Mouse (Mus musculus): Measurements from ENCODE around the gene Itga2b. TPM values are rescaled to one million over a fixed set of nuclear protein-coding genes. Genes with fewer than 3 reads are reported as not detected.

The Itga2b gene
- polyA plus RNA-seq, 1 experiment, result 3.4 TPM

DNA sequence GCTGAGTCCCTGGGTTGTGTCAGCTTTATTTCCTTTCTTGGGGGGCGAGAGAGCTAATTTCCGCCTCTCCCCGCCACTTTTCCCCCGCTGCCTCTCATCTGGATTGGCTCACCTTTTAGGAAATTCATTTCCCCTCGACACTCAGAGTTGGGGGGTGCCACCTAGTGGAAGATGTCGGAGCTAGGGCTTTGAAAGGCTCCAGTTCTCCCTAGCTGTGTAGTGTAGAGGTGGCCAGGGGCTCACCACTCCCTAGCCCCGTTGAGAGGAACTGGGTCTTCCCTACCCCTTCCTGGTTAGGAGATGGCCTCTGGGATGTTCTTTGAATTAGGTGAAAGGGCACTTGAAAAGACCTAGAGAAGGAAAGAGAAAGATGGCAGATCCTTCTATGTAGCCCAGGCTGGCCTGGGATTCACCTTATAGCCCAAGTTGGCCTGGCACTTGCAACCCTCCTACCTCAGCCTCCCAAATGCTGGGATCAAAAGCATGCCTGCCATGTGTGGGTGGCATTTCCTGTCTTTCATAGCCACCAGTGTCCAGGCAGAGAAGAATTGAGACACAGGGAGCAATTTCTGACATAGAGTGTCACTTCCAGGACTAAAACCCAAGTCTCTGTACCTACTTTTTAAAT lies 38.8 kb downstream of the Itga2b start:
- Histone ChIP-seq H3K27me3 (ENCODE audit: control insufficient read depth, insufficient read depth, low read length) (no peaks in the 10 kb centered on the region), H3K4me1 (ENCODE audit: control insufficient read depth, insufficient read depth, low read length) (peaks cover 7% of the 10 kb centered on the region), H3K27ac (ENCODE audit: control insufficient read depth, insufficient read depth, low read depth, low read length) (no peak overlapping the region; the same call in 1 of the 2 replicates), H3K36me3 (ENCODE audit: control insufficient read depth, insufficient read depth, low read length) (no peaks in the 10 kb centered on the region), H3K4me3 (ENCODE audit: control insufficient read depth, low read depth, low read length) (peak overlapping the region; percentile 84)
- no peak for TF ChIP-seq POLR2A (IDR thresholded peaks at IDR 0.05; ENCODE audit: control insufficient read depth, low read depth, low read length)
- TF ChIP-seq CTCF (IDR thresholded peaks at IDR 0.05; ENCODE audit: control insufficient read depth, insufficient read depth, insufficient replicate concordance, low read depth, low read length), result peak; percentile 34; the same call in 1 of the 2 replicates

DNA sequence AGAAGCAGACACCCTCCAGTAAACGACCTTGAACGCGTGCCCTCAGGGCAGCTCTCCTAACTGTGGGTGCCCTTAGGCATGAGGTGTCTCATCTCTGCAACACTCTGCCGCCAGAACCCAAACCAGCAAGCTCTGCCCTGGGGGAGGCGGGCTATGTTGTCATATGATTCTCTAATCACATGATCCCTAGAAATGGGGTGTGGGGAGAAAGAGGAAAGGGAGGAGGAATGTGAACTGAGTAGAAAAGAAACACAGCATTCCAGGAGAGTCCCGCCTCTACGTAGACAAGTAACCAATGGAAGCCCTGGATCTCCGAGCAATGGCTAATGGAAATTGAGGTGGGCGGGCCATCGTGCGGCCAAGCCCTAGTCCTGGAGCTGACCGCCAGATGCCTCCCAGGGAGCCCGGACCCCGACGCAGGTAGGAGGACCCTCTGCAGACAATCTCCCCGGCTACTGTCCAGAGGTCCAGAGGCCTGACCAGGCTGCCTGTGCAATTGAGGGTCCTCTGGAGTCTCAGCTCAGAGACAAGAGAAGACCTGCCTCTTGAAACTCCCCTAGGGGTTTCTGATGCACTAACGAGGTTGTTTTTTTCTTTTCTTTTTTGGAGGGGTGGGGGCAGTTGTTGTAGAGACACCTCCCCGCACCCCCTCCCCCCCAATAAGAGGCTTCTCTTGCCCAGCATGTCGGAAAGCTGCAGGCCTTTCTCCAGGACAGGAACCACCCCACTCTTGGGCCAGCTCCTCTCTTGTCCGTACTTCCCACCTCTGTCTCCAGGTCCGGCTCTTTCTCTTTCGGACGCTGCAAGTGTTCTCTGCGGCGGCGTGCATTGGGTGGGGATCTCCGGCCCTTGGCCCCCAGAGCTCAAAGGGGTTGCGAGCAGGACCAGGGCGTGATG lies 39.6 kb downstream of the Itga2b start, which contains the start of gene Grn:
Gene Grn, plus strand, starts transcription at position 195 of the 897 bp plus-strand sequence.
- no peaks in the 10 kb centered on the region for H3K36me3 ChIP-seq (ENCODE audit: control insufficient read depth, insufficient read depth, low read length)

DNA sequence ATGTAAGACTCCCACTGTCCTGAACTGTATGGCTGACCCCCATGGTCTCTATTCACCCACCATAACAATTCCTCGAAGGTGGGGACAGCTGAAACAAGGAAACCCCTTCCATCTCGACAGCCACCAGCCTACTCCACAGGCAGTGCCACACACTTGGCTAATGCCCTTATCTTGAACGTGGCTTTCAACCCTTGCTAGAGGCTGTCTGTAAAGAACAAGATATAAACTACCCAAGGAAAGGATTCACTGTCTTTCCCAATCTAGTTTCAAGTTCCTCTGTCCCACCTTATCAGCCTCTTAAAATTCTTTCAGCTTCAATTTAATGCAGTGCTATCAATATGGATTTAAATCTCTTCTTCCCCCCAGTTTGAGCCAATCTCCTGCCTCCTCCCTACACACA lies 40.4 kb downstream of the Itga2b start:
- Histone ChIP-seq H3K4me1 (ENCODE audit: control insufficient read depth, insufficient read depth, low read length) (peaks cover 7% of the 10 kb centered on the region), H3K4me3 (ENCODE audit: control insufficient read depth, low read depth, low read length) (no peak overlapping the region; the same call in 1 of the 2 replicates), H3K36me3 (ENCODE audit: control insufficient read depth, insufficient read depth, low read length) (no peaks in the 10 kb centered on the region), H3K27me3 (ENCODE audit: control insufficient read depth, insufficient read depth, low read length) (no peaks in the 10 kb centered on the region), H3K27ac (ENCODE audit: control insufficient read depth, insufficient read depth, low read depth, low read length) (no peak overlapping the region)
- TF ChIP-seq POLR2A (IDR thresholded peaks at IDR 0.05; ENCODE audit: control insufficient read depth, low read depth, low read length) (no peak), CTCF (IDR thresholded peaks at IDR 0.05; ENCODE audit: control insufficient read depth, insufficient read depth, insufficient replicate concordance, low read depth, low read length) (no peak)

More for the DNA sequence above, 39.6 kb downstream of the Itga2b start, which contains the start of gene Grn:
- peak within 1 kb of the TSS; percentile 84 for H3K4me3 ChIP-seq (ENCODE audit: control insufficient read depth, low read depth, low read length)
- peak within 1 kb of the TSS; percentile 68 for H3K27ac ChIP-seq (ENCODE audit: control insufficient read depth, insufficient read depth, low read depth, low read length)
- TF ChIP-seq CTCF (IDR thresholded peaks at IDR 0.05; ENCODE audit: control insufficient read depth, insufficient read depth, insufficient replicate concordance, low read depth, low read length) (no peak), POLR2A (IDR thresholded peaks at IDR 0.05; ENCODE audit: control insufficient read depth, low read depth, low read length) (peak; percentile 15; the same call in 1 of the 2 replicates)
- H3K27me3 ChIP-seq (ENCODE audit: control insufficient read depth, insufficient read depth, low read length), result no peaks in the 10 kb centered on the region
- peaks cover 7% of the 10 kb centered on the region for H3K4me1 ChIP-seq (ENCODE audit: control insufficient read depth, insufficient read depth, low read length)

DNA sequence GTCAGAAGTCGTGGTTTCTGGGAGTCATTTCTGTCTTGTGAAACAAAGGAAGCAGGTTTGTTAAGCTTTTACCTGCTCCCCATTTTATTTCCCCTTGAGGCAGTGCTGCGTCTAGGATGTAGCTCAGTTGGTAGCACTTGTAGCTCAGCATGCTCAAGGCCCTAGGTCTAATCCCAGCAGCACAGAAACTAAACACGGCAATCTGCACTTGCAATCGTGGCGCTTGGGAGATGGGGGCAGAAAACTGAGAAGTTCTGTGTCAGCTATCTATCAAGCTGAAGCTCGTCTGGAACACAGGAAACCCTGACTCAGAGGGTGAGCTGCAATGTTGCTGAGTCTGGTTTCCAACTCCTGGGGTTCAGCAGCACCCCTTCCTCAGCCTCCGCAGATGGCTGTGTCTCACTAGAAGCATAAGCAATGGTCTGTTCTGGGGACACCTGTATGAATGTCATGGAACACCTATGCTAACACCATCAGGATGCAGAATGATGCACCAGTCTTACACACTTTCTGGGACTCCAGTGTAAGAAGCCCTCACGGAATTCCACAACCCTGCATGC lies 40.9 kb downstream of the Itga2b start:
- no peaks in the 10 kb centered on the region for H3K27me3 ChIP-seq (ENCODE audit: control insufficient read depth, insufficient read depth, low read length)
- no peaks in the 10 kb centered on the region for H3K36me3 ChIP-seq (ENCODE audit: control insufficient read depth, insufficient read depth, low read length)
- TF ChIP-seq CTCF (IDR thresholded peaks at IDR 0.05; ENCODE audit: control insufficient read depth, insufficient read depth, insufficient replicate concordance, low read depth, low read length) (no peak), POLR2A (IDR thresholded peaks at IDR 0.05; ENCODE audit: control insufficient read depth, low read depth, low read length) (no peak)
- no peak overlapping the region for H3K4me3 ChIP-seq (ENCODE audit: control insufficient read depth, low read depth, low read length)
- no peak overlapping the region for H3K27ac ChIP-seq (ENCODE audit: control insufficient read depth, insufficient read depth, low read depth, low read length)
- peaks cover 7% of the 10 kb centered on the region for H3K4me1 ChIP-seq (ENCODE audit: control insufficient read depth, insufficient read depth, low read length)

DNA sequence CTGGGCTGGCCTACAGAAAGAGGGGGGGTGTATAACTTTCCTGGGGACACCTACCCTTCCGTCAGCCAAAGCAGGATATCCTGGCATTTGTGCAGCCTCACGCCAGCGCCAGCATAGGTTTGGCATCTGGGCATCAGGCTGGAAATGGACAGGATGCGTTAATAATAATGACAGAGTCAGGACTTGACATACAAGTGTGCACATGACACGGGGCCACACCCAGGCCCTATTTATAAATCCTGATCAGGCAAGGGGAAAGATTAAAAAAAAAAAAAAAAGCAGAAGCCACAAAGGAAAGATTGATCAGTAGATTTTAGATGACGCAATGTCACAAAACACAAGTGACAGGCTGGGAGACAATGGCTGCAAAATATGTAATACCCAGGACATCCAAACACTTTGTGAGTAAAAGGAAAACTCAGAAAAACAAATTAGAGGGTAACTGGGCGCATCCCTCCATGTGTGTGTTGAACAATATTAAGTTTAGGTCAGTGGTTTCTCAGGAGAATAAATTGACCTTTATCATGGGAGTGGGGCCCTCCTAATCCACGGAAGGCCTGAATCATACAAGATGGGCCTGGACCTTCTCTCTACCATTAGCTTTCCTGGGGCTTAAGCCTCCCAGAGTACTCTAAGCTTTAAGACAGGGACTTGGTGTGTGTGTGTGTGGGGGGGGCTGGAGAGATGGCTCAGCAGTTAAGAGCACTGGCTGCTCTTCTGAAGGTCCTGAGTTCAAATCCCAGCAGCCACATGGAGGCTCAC lies 44.2 kb downstream of the Itga2b start:
- TF ChIP-seq CTCF (IDR thresholded peaks at IDR 0.05; ENCODE audit: control insufficient read depth, insufficient read depth, insufficient replicate concordance, low read depth, low read length) (no peak), POLR2A (IDR thresholded peaks at IDR 0.05; ENCODE audit: control insufficient read depth, low read depth, low read length) (no peak)
- H3K36me3 ChIP-seq (ENCODE audit: control insufficient read depth, insufficient read depth, low read length), result no peaks in the 10 kb centered on the region
- H3K27ac ChIP-seq (ENCODE audit: control insufficient read depth, insufficient read depth, low read depth, low read length), result no peak overlapping the region
- peaks cover 7% of the 10 kb centered on the region for H3K4me1 ChIP-seq (ENCODE audit: control insufficient read depth, insufficient read depth, low read length)
- no peak overlapping the region for H3K4me3 ChIP-seq (ENCODE audit: control insufficient read depth, low read depth, low read length)
- no peaks in the 10 kb centered on the region for H3K27me3 ChIP-seq (ENCODE audit: control insufficient read depth, insufficient read depth, low read length)

DNA sequence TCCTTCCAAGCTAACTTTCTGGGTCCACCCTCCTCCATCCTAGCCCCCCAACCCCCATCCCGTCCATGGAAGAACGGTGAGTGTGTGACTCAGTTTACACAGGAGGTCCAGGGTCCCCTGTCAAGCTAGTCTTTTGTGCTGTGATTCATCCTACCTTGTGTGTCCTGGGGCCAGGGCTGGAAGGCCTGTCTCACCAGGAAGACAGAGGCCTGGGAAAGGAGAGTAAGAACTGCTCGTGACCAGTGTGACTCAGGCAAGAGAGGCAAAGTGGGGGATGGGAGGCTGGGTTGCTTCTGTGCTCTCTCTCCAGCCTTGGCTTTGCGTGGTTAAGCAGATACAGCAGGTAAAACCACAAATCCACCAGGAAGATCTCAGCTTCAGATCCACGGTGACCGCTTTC lies 45.3 kb downstream of the Itga2b start:
- Histone ChIP-seq H3K36me3 (ENCODE audit: control insufficient read depth, insufficient read depth, low read length) (no peaks in the 10 kb centered on the region), H3K27ac (ENCODE audit: control insufficient read depth, insufficient read depth, low read depth, low read length) (no peak overlapping the region), H3K4me1 (ENCODE audit: control insufficient read depth, insufficient read depth, low read length) (no peaks in the 10 kb centered on the region), H3K27me3 (ENCODE audit: control insufficient read depth, insufficient read depth, low read length) (no peaks in the 10 kb centered on the region), H3K4me3 (ENCODE audit: control insufficient read depth, low read depth, low read length) (no peak overlapping the region)
- no peak for TF ChIP-seq POLR2A (IDR thresholded peaks at IDR 0.05; ENCODE audit: control insufficient read depth, low read depth, low read length)
- no peak for TF ChIP-seq CTCF (IDR thresholded peaks at IDR 0.05; ENCODE audit: control insufficient read depth, insufficient read depth, insufficient replicate concordance, low read depth, low read length)
